Mouse (Mus musculus) thymus, postnatal 25 days (tissue): Measurements from ENCODE around the gene Auts2.

Source experiments
- DNase-seq: peaks from one replicate; pipeline ENCODE4 v3.0.0; 2022

The Auts2 gene

GRCm38 (mm10) chr5:131645341-131646191, 897.6 kb downstream of the Auts2 start:
- no peak for DNase-seq

DNA sequence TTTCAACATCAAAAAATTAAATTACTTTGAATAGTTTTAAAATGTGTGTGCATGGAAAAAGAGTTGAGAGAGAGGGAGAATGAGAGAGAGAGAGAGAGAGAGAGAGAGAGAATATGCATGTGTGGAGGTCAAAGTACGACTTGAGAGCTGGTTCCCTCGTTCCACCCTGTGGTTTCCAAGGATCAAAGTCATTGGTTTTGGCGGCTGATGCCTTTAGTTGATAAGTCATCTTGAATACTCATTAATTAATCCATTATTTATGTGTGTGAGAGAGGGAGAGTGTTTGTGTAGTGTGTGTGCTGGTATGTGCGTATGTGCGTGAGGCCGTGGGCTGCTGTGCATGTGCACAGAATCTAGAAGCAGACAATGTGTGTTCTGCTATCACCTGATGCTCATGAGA, 898.8 kb downstream of the Auts2 start:
- no peak for DNase-seq

GRCm38 (mm10) chr5:131643176-131644174, 899.7 kb downstream of the Auts2 start:
- DNase-seq: no peak

- no peak for DNase-seq
These were observed 900.4 kb downstream of the Auts2 start for GRCm38 (mm10) chr5:131642752-131643151.

DNA sequence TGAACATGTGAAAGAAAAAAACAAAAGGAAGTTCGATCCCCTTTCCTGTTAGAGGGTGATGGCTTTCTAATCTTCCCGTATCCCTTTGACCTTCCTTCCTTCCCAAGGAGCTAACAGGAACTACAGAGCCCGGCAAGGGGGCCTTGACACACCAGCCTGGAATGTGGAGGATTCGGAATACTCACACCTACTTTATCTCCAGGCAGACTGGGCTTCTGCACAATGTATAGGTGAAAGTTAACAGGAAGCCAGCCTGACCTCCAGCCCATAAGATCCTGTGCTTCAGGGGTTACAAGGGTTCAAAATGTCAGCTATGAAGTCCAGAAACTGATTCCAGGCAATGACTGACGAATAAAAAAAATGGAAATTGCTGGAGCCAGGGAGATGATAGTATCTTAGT, 906.7 kb downstream of the Auts2 start:
- DNase-seq: no peak

DNA sequence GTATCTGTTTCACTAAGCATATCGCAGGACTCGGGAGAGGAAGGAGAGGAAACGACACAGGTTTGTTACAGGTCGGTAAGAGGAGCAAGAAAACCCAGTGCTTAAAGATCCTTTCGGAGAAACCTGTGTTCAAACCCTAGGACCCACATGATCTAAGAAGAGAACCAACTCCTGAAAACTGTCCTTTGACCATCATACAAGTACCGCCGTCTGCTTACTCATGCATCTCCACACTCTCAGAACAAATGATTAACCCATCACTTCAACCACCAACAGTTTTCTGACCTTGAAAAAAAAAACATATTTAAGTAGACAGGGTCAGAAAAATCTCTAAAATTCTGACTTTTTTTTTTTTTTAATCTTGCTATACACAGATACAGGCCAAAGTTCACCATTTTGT, 908.4 kb downstream of the Auts2 start:
- no peak for DNase-seq

GRCm38 (mm10) chr5:131631998-131632379, 911.2 kb downstream of the Auts2 start:
- no peak for DNase-seq

GRCm38 (mm10) chr5:131631038-131631997, 911.8 kb downstream of the Auts2 start:
- no peak for DNase-seq

DNA sequence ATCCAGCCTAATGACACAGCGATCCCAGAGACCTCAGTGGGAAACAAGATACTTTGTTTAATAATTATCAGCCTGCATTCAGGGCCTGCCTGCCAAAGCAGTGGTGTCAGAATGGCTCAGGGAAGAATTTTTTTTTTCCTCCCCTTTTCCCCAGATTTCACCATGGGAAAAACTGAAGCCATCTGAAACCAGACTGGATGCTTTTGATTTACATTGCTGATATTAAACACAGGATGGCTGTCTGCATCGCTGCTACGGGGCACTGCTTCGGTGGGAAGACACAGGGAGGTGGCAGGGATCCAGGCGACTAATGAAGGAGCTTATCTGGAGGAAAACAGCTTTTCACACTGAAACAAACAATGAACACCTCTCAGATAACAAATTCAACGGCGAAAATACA, 912.6 kb downstream of the Auts2 start:
- no peak for DNase-seq

DNA sequence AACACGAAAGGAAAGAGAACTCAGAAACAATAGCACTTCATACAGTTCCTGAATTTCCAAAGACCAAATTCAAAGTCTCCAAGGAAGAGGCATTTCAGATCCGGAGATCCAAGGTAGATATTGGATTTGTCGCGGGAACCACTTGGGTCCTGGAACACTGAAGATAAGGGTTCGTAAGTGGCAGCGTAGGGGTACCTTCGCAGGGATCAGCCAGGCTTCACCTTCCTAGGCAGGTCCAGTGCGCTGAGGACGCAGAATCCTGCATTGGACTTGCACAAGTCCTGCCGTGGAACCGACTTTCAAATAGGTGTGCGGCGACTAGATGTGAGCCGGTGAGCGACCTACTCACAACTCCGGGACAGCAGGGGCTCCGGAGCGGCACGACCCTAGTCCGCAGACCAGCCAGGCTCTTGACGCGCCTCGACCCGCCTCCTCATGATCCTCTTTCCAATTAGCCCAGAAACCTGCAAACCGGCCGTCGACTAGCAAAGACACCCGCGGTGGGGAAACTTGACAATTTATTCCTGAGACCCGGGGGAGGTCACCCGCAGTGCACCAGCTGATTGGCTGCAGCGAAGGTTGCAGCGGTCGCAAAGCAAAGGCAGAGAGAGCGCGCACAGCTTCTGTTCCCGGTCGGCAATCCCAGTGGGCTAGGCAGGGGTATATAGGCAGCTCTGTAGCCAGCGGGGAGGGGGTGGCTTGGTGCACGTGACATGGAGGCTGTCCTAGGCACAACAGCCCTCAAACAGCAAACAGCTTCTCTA, 926.8 kb downstream of the Auts2 start:
- no peak for DNase-seq

- DNase-seq: no peak
These were observed 928.9 kb downstream of the Auts2 start for GRCm38 (mm10) chr5:131614238-131614637.

DNA sequence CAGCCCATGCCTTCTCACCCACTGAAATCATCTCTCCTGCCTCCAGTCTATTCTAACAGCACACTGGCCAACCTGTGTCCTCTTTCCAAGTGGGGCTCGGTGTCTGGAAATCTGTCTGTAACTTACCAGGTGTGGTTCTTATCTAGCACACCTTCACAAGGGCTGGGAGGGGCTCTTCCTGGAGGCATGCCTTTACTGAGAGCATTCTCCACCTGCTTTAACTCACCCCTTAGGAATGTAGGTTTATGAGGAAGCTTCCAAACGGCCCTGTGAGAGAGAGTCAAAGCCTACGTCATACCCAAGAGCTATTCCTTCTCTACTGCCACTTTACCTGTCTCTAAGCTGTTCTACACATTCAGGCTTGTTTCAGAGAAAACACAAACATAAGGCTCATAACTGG, 929.8 kb downstream of the Auts2 start:
- no peak for DNase-seq

DNA sequence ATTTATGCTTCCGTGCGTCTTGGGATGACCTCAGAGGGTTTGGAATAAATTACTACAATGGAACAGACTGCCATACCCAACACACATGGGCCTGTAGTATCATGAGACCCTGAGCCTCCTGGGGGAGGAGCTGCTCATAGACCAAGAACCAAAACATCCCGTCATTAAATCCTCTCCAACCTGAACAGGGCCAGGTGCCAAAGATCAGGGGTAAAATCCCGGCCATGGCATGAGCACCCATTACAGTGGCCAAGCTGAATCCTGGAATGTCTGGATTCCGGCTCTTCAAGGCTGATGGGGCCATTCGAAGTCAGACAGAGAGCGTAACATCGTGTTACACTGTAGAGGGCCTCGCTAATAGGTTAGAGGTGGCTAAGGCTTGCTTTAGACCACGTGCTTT, 932.4 kb downstream of the Auts2 start:
- DNase-seq: no peak

DNA sequence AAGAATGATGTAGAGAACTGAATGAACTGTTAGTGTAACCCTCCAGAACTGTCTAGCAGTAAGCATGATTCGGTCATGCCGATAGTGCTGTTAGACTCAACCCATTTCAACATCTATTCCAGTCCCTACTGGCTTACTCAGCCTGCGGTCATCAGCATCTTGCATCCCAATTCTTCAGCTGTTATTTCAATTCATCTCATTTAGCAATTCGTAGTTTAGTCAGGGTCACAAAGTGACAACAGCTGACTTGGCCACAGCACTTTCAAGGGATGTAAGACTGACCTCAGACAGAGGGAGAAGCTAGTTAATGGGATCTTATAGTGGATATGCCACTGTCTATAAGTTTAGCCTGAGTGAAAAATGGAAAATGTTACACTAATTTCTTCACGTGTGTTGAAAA, 936.4 kb downstream of the Auts2 start:
- no peak for DNase-seq

- DNase-seq: no peak
These were observed 941.0 kb downstream of the Auts2 start for GRCm38 (mm10) chr5:131601934-131602692.

DNA sequence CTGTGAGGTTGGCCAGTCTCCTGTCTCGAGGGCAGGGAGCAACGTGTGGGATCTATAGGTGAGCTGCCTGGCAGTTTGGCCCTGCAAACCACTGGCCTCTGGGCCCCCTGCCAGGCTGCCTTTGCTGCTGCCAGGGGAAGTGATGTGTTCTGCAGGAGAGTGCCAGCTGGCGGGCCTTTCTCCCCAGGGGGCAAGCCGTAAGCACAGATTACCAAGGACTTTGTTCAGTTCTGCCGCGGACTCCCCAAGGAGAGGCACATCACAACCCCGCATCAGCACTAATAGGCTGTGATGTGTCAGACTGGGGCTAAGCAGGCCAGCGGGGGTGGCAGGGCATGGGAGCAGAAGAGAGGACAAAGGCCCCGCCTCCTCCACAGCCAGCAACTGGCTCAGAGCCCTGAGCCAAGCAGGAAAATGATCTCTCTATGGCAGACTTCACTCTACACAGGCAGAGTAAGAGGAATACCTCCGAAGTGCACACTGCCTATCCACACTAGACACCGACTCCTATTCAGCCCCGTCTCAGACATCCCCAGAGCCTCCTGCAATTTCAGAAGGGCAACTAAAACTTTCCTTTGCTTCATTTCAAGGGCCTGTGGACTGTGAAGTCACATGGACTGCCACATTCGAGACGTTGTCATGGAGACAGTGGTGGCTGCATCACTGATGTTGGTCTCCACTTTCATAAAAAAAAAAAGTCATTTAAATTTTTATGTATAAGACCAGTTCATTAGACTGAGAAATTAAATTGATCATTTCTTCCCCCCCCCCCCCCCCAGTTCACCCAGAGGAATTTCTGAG, 942.6 kb downstream of the Auts2 start:
- no peak for DNase-seq

GRCm38 (mm10) chr5:131597503-131597902, 945.6 kb downstream of the Auts2 start:
- no peak for DNase-seq

DNA sequence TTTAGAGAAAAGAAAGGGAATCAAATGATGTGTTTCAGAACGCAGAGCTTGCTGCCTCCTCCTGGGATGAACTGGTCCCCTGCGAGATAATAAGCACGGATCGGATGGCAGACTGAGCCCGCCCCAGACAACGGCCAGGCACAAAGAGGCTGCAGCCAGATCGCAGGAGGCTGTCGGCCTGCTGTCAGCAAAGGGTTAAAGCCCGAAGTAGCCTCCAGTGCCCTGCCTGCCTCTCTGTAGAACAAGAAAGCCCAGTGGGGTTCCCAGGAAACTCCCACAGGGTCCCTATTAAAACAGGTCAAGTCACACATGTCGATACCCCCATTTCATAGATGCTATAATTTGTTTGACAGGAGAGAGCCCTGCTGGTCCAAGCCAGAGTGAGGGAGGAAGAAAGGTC, 946.6 kb downstream of the Auts2 start:
- DNase-seq: no peak

DNA sequence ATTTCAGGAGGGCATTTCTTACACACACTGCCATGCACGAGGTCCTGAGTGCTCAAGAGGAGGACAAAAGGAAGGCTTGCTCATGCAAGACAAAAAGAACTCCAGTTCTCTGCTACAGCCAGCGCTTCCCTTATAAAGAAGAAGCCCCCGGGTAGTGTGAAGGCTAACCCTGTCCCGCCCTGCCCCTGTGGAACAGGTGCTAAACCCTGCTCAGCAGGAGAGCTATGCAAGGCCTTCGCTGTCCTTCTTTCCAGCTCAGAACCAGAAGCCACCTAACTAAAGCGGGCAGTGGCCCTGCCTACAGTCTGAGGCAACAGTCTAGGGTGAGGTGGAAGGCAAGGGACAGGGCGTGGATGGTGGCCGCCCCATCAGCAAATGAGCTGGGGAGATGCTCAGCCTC, 947.4 kb downstream of the Auts2 start:
- no peak for DNase-seq

DNA sequence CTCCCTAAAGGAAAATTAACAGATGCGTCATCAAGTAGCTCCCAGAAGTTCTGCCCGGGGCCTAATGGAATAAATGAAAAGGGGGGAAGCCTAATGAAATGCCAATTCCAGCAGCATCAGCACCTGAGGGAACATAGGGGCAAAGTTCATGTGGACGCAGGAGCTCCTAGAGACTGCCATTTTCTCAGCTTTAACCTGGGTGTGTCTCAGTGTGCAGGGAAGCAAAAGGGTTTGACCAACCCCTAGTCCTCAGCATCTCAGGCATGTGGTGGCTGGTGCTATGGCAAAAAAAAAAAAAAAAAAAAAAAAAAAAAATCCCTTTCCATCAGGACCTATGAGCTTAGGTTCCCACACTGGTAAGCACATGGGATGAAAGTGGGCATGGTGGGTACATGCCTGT, 948.5 kb downstream of the Auts2 start:
- no peak for DNase-seq
